ENCODE assay signal across 9 mouse cellular contexts in genomic region chr2:164517485-164518221, GRCm38 (mm10). TPM values are rescaled to one million over a fixed set of nuclear protein-coding genes. Genes with fewer than 3 reads are reported as not detected.
DNase-seq lines count a peak whose midpoint lies in the region; ATAC-seq and TF ChIP-seq lines count a peak whose summit lies in the region.
"Had no signal": no experiment of that assay in that cellular context is flagged by ENCODE, and none has a peak within 500 bp of the region (broad histone marks: within the 10 kb centered on the region; RNA-seq: fewer than 3 reads in every experiment).

No protein-coding gene starts in this region.

- TF ChIP-seq CTCF in brain, embryonic 14.5 days (IDR thresholded peaks at IDR 0.05; ENCODE audit: borderline replicate concordance, extremely low read depth, insufficient read depth, insufficient read length) = peak; percentile 88
- TF ChIP-seq CTCF in intestine, postnatal 0 days (IDR thresholded peaks at IDR 0.05; ENCODE audit: low read depth) = peak; percentile 89

- peaks cover 12% of the 10 kb centered on the region; the same call in 1 of the 2 replicates for H3K4me1 ChIP-seq in forebrain, embryonic 15.5 days
- H3K4me1 ChIP-seq in intestine, postnatal 0 days (replicated peaks; ENCODE audit: control insufficient read depth, insufficient read depth, low read length) = no peaks in the 10 kb centered on the region
- no peaks in the 10 kb centered on the region; the same call in 1 of the 2 replicates for H3K4me1 ChIP-seq in liver, embryonic 16.5 days (ENCODE audit: control insufficient read depth, low read depth, low read length)

- no peaks in the 10 kb centered on the region for H3K36me3 ChIP-seq in forebrain, embryonic 15.5 days
- H3K36me3 ChIP-seq in intestine, postnatal 0 days (ENCODE audit: control insufficient read depth, insufficient read depth) = no peaks in the 10 kb centered on the region
- H3K36me3 ChIP-seq in liver, embryonic 16.5 days (ENCODE audit: control insufficient read depth, insufficient read depth) = no peaks in the 10 kb centered on the region

- H3K27me3 ChIP-seq in forebrain, embryonic 15.5 days = no peaks in the 10 kb centered on the region
- H3K27me3 ChIP-seq in intestine, postnatal 0 days (replicated peaks; ENCODE audit: control insufficient read depth, insufficient read depth, low read length) = no peaks in the 10 kb centered on the region
- no peaks in the 10 kb centered on the region for H3K27me3 ChIP-seq in liver, embryonic 16.5 days (ENCODE audit: control insufficient read depth, insufficient read depth, low read depth, low read length)

- no peak overlapping the region for H3K9ac ChIP-seq in forebrain, embryonic 15.5 days (replicated peaks)
- no peak overlapping the region for H3K9ac ChIP-seq in intestine, postnatal 0 days (ENCODE audit: low read depth, low read length)
- no peak overlapping the region for H3K9ac ChIP-seq in liver, embryonic 16.5 days (ENCODE audit: low read depth, low read length)

- TF ChIP-seq POLR2A in brain, embryonic 14.5 days (IDR thresholded peaks at IDR 0.05; ENCODE audit: borderline replicate concordance, extremely low read depth, insufficient read depth, insufficient read length, poor library complexity, severe bottlenecking) = no peak

- no peak for ATAC-seq in forebrain, embryonic 15.5 days (replicated peaks)
- no peak for ATAC-seq in intestine, postnatal 0 days
- peak; percentile 28; the same call in 1 of the 2 replicates for ATAC-seq in liver, embryonic 16.5 days (ENCODE audit: low read depth)

- no peak overlapping the region for H3K4me2 ChIP-seq in forebrain, embryonic 15.5 days (replicated peaks)
- no peak overlapping the region for H3K4me2 ChIP-seq in intestine, postnatal 0 days (replicated peaks; ENCODE audit: low read depth)
- no peak overlapping the region for H3K4me2 ChIP-seq in liver, embryonic 16.5 days (ENCODE audit: low read depth, low read length)

- peak overlapping the region; percentile 43; the same call in 1 of the 2 replicates for H3K27ac ChIP-seq in forebrain, embryonic 15.5 days (replicated peaks)
- no peak overlapping the region for H3K27ac ChIP-seq in intestine, postnatal 0 days (ENCODE audit: low read depth, low read length)
- no peak overlapping the region for H3K27ac ChIP-seq in liver, embryonic 16.5 days (ENCODE audit: low read length)

- 37% methylated on average over 9 of the region's 10 CpGs for WGBS in forebrain, embryonic 15.5 days
- 45% methylated on average over 10 of the region's 10 CpGs for WGBS in intestine, postnatal 0 days
- WGBS in liver, embryonic 16.5 days (ENCODE audit: insufficient replicate concordance) = 25% methylated on average over 10 of the region's 10 CpGs

- peak; percentile 39 for DNase-seq in right cerebral cortex, postnatal 25 days
- DNase-seq in right cerebral cortex, postnatal 14 days = no peak
- DNase-seq in brain, embryonic 14.5 days (ENCODE audit: low read depth) = peak; percentile 32
- peak; percentile 41 for DNase-seq in spleen, adult 12 weeks (ENCODE audit: low spot score)
- no peak for DNase-seq in frontal cortex, postnatal 25 days (ENCODE audit: low spot score in 2 of 2)

- no peak overlapping the region for H3K4me3 ChIP-seq in forebrain, embryonic 15.5 days
- no peak overlapping the region for H3K4me3 ChIP-seq in intestine, postnatal 0 days (ENCODE audit: low read depth, low read length)
- H3K4me3 ChIP-seq in liver, embryonic 16.5 days (ENCODE audit: low read depth, low read length) = no peak overlapping the region

- no peaks in the 10 kb centered on the region for H3K9me3 ChIP-seq in forebrain, embryonic 15.5 days
- H3K9me3 ChIP-seq in intestine, postnatal 0 days (ENCODE audit: control insufficient read depth) = no peaks in the 10 kb centered on the region
- no peaks in the 10 kb centered on the region for H3K9me3 ChIP-seq in liver, embryonic 16.5 days (replicated peaks; ENCODE audit: control insufficient read depth, low read length)

RNA-seq across cellular contexts. Expression of gene Pigt, which starts 20.3 kb away (rescaled TPM):
- polyA plus RNA-seq in brain, embryonic 14.5 days (2012; rRNA removed) = 109 and 155 TPM in 2 replicates
- 55.5 and 60.0 TPM in 2 replicates for polyA plus RNA-seq in forebrain, embryonic 15.5 days (2015; fragmentation: Nextera tagmentation; extraction: Ambion mirVana)
- polyA plus RNA-seq in intestine, postnatal 0 days (2015; fragmentation: Nextera tagmentation; extraction: Ambion mirVana) = 75.8 and 83.0 TPM in 2 replicates
- 20.8 and 24.0 TPM in 2 replicates for polyA plus RNA-seq in liver, embryonic 16.5 days (2015; fragmentation: Nextera tagmentation; extraction: Ambion mirVana)

RNA-seq across cellular contexts. Expression of gene Dbndd2, which starts 31.7 kb away (rescaled TPM):
- polyA plus RNA-seq in brain, embryonic 14.5 days (2012; rRNA removed) = 11.4 and 13.1 TPM in 2 replicates
- 8.1 and 9.1 TPM in 2 replicates for polyA plus RNA-seq in forebrain, embryonic 15.5 days (2015; fragmentation: Nextera tagmentation; extraction: Ambion mirVana)
- 15.9 and 18.8 TPM in 2 replicates for polyA plus RNA-seq in intestine, postnatal 0 days (2015; fragmentation: Nextera tagmentation; extraction: Ambion mirVana)
- polyA plus RNA-seq in liver, embryonic 16.5 days (2015; fragmentation: Nextera tagmentation; extraction: Ambion mirVana) = 1.5 and 2.7 TPM in 2 replicates

RNA-seq across cellular contexts. Expression of gene Trp53tg5, which starts 44.1 kb away (rescaled TPM):
- not detected in 2 replicates for polyA plus RNA-seq in brain, embryonic 14.5 days (2012; rRNA removed)
- not detected in 2 replicates for polyA plus RNA-seq in forebrain, embryonic 15.5 days (2015; fragmentation: Nextera tagmentation; extraction: Ambion mirVana)
- not detected in 2 replicates for polyA plus RNA-seq in intestine, postnatal 0 days (2015; fragmentation: Nextera tagmentation; extraction: Ambion mirVana)
- polyA plus RNA-seq in liver, embryonic 16.5 days (2015; fragmentation: Nextera tagmentation; extraction: Ambion mirVana) = not detected in 2 replicates
- polyA plus RNA-seq: gonadal fat pad, adult 2 months had no signal

RNA-seq across cellular contexts. Expression of gene Wfdc2, which starts 44.6 kb away (rescaled TPM):
- polyA plus RNA-seq in brain, embryonic 14.5 days (2012; rRNA removed) = 3.9 and 5.3 TPM in 2 replicates
- polyA plus RNA-seq in forebrain, embryonic 15.5 days (2015; fragmentation: Nextera tagmentation; extraction: Ambion mirVana) = 4.3 and 4.5 TPM in 2 replicates
- 6.5 and 11.9 TPM in 2 replicates for polyA plus RNA-seq in intestine, postnatal 0 days (2015; fragmentation: Nextera tagmentation; extraction: Ambion mirVana)
- 0.76 and 1.7 TPM in 2 replicates for polyA plus RNA-seq in liver, embryonic 16.5 days (2015; fragmentation: Nextera tagmentation; extraction: Ambion mirVana)

RNA-seq across cellular contexts. Expression of gene Spint3, which starts 55.6 kb away (rescaled TPM):
- polyA plus RNA-seq in brain, embryonic 14.5 days (2012; rRNA removed) = not detected in 2 replicates
- polyA plus RNA-seq in forebrain, embryonic 15.5 days (2015; fragmentation: Nextera tagmentation; extraction: Ambion mirVana) = not detected in 2 replicates
- not detected in 2 replicates for polyA plus RNA-seq in intestine, postnatal 0 days (2015; fragmentation: Nextera tagmentation; extraction: Ambion mirVana)
- polyA plus RNA-seq in liver, embryonic 16.5 days (2015; fragmentation: Nextera tagmentation; extraction: Ambion mirVana) = not detected in 2 replicates

Comparison
In these comparisons a context has a peak if more than half of its experiments do, and no peak if none do; other contexts are left out.
1. DNase-seq: peak in right cerebral cortex, postnatal 25 days (single experiment), brain, embryonic 14.5 days (single experiment) and spleen, adult 12 weeks (single experiment); none in right cerebral cortex, postnatal 14 days (single experiment) and frontal cortex, postnatal 25 days (0 of 2).